Mouse (Mus musculus) embryonic facial prominence, embryonic 15.5 days (tissue): ENCODE data around the gene Dmrt3. TPM values are rescaled to one million over a fixed set of nuclear protein-coding genes. Genes with fewer than 3 reads are reported as not detected.

Source experiments
- ATAC-seq: fragments of 200-750 bp; cut with Nextera tagmentation; 2 replicates; pipeline ENCODE4 v1.8.0; 2017; ENCODE audit warnings: low read depth, moderate TSS enrichment; ENCODE audit not compliant: insufficient number of reproducible peaks, low FRiP score, low TSS enrichment
- H3K27ac ChIP-seq: fragments of 300-500 bp; sonication (generic); replicated peaks from 2 replicates; pipeline ENCODE4 v1.5.1; 2015; ENCODE audit warnings: mild to moderate bottlenecking, inconsistent platforms
- H3K27me3 ChIP-seq: fragments of 300-500 bp; sonication (generic); 2 replicates; pipeline ENCODE4 v1.6.1; 2015; ENCODE audit warnings: inconsistent platforms
- H3K36me3 ChIP-seq: fragments of 300-500 bp; sonication (generic); 2 replicates; pipeline ENCODE4 v1.6.1; 2015; ENCODE audit warnings: mild to moderate bottlenecking, inconsistent platforms
- H3K4me1 ChIP-seq: fragments of 300-500 bp; sonication (generic); 2 replicates; pipeline ENCODE4 v1.6.1; 2015; ENCODE audit warnings: inconsistent platforms
- H3K4me2 ChIP-seq: fragments of 300-500 bp; sonication (generic); replicated peaks from 2 replicates; pipeline ENCODE4 v1.6.1; 2015; ENCODE audit warnings: mild to moderate bottlenecking, inconsistent platforms
- H3K4me3 ChIP-seq: fragments of 300-500 bp; sonication (generic); replicated peaks from 2 replicates; pipeline ENCODE4 v1.5.1; 2015; ENCODE audit warnings: mild to moderate bottlenecking, inconsistent platforms
- H3K9ac ChIP-seq: fragments of 300-500 bp; sonication (generic); 2 replicates; pipeline ENCODE4 v1.6.1; 2015; ENCODE audit warnings: inconsistent platforms
- H3K9me3 ChIP-seq: fragments of 300-500 bp; sonication (generic); replicated peaks from 2 replicates; pipeline ENCODE4 v1.6.1; 2016; ENCODE audit warnings: inconsistent platforms
- WGBS: fragments of 180-500 bp; shearing (Covaris S2); methylation state at CpG from one replicate; pipeline ENCODE4 v1.1.7; 2015; 5-methylcytosine and 5-hydroxymethylcytosine counted together
- polyA plus RNA-seq: library from polyadenylated mRNA; unstranded; fragments of >200 nt; fragmentation: Nextera tagmentation; extraction: Ambion mirVana; gene quantifications from 2 replicates; pipeline ENCODE4 v1.2.1, GENCODE M21; 2015

Dmrt3 gene
- polyA plus RNA-seq, result 2.8 and 4.2 TPM in 2 replicates

DNA sequence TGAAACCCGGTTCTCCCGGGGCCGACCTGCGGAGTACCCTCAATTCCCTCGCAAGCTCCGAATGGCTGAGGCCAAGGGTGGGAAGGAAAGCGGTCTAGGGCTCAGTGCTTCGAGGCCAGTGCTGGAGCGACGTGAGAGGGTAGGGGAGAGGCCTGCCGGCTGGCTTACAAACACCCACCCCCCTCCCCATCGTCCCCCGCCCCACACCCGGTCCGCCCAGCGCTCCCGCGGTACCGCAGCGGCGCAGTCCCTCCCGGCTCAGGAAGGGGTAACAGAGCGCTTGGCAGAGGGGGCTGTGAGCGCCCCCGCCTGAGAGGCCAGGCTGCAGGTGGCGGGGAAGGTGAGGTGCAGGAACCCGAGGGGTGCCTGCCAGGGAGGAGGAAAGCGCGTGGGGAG lies at the start of gene Dmrt3:
Gene Dmrt3, plus strand, starts transcription at position 287 of the 396 bp plus-strand sequence.
- ATAC-seq, result peak; percentile 53
- 2% methylated on average over 22 of the region's 29 CpGs for WGBS
- Histone ChIP-seq H3K4me2 (peak within 1 kb of the TSS; percentile 63), H3K9me3 (no peaks in the 10 kb centered on the region), H3K4me1 (peaks cover 28% of the 10 kb centered on the region), H3K27ac (peak within 1 kb of the TSS; percentile 51; the same call in 1 of the 2 replicates), H3K9ac (no peak within 1 kb of the TSS), H3K27me3 (peaks cover 97% of the 10 kb centered on the region), H3K4me3 (peak within 1 kb of the TSS; percentile 43), H3K36me3 (no peaks in the 10 kb centered on the region)

DNA sequence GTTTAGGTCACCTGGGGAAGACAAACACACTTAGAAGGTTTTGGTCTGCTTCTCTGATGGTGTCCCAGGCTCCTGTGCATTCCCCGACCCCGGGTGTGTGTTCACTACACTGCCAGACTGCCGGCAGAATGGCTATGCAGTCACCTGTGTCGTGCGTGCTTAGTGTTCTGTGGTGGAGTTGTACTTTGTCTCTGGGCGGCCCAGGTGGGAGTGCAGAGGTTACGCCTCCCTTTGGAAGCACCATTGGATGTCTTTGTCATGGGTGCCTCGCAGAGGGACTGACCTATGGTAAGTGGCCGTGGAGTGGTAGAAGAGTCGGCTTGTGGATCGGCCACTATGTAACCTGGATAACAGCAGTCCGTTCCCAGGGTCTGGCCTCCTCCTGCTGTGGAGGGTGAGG lies 45.7 kb upstream of the Dmrt3 start:
- Histone ChIP-seq H3K4me2 (no peak overlapping the region), H3K27ac (no peak overlapping the region), H3K27me3 (peaks cover 14% of the 10 kb centered on the region), H3K36me3 (no peaks in the 10 kb centered on the region), H3K4me3 (no peak overlapping the region), H3K9me3 (no peaks in the 10 kb centered on the region), H3K9ac (no peak overlapping the region), H3K4me1 (no peaks in the 10 kb centered on the region)
- 80% methylated on average over 12 of the region's 12 CpGs for WGBS
- no peak for ATAC-seq

DNA sequence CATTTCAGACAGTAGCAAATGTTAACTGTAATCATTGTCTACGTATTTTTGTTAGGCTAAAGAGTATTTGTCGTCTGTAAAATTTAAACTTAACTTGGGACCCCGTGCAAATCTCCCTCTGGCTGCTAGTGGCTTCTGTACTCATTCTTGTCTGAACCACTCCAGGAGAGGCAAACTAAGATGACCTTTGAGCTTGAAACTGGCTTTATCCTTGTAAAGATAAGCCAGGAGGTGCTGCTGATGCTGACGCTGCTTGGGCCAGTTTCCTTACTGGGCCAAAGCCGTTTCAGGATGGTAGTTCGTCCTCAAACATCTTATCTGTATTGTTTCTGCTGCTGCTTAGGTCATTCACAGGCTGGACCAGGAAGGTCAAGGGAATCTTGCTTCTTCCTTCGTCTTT lies 40.3 kb upstream of the Dmrt3 start:
- ATAC-seq, result no peak
- H3K4me2 ChIP-seq, result no peak overlapping the region
- peaks cover 33% of the 10 kb centered on the region for H3K27me3 ChIP-seq
- H3K4me3 ChIP-seq, result no peak overlapping the region
- H3K9ac ChIP-seq, result no peak overlapping the region
- 84% methylated on average over 7 of the region's 7 CpGs for WGBS
- no peak overlapping the region for H3K27ac ChIP-seq
- no peaks in the 10 kb centered on the region for H3K36me3 ChIP-seq
- H3K9me3 ChIP-seq, result no peaks in the 10 kb centered on the region
- no peaks in the 10 kb centered on the region for H3K4me1 ChIP-seq

DNA sequence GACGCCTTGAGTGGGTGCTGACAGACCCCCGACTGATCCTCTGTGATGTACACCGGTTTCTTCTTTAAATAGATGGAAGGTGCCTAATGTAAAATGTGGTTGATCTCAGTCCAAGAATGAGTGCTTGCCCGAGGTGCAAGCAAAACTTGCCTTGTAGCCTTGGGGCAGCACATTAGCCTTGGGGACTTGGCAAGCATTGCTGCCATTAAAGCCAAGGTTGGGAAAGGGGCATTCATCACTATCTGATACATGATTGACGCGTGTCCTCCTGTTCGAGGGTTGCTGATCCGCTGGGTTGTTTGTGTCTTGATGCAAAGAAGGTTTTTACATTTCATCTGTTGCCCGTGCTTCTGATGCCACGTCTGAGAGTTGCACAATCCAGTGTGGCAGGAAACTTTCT lies 35.7 kb upstream of the Dmrt3 start:
- peaks cover 56% of the 10 kb centered on the region for H3K27me3 ChIP-seq
- H3K4me3 ChIP-seq, result no peak overlapping the region
- no peaks in the 10 kb centered on the region for H3K36me3 ChIP-seq
- H3K9ac ChIP-seq, result no peak overlapping the region
- H3K9me3 ChIP-seq, result no peaks in the 10 kb centered on the region
- ATAC-seq, result no peak
- H3K27ac ChIP-seq, result no peak overlapping the region
- H3K4me2 ChIP-seq, result no peak overlapping the region
- 36% methylated on average over 10 of the region's 10 CpGs for WGBS
- no peaks in the 10 kb centered on the region for H3K4me1 ChIP-seq

DNA sequence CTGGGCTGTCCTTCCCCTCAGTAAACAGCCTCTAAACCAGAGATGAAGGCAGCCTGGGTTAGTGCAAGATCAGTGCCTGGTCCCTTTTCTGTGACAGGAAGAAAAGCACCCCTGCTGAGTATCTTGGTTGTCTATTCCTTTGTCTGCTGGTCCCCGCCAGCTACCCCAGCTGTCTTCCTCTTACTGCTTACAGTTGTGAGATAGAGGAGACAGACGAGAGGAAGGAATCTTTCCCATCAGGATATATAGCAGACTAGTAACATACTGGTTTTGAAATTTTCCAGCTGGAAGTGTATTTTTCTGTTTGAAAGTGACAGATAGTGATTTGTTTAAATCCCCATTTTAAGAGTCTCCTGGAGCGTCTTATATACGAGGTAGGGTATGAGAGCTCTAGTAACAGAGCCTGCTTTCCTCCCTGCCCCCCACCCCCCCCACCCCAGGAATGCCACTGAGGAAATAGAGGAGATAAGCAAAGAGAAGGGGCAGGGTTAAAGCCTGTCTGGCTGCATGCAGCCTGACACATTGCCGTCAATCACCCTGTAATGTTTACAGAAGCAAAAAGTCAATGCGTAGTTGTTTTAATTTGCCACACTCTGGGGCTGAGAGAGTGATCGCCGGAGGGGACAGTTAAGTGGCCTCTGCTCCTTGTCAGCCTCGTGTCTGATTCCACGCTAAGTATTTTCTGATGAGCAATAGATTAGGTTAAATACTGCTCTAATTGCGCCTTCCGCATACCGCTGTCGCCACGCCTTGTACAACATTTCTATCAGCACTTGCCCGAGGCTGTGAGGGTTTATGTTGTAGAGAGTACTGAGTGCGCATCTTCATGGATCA lies 34.9 kb upstream of the Dmrt3 start:
- no peak overlapping the region for H3K4me3 ChIP-seq
- H3K4me1 ChIP-seq, result no peaks in the 10 kb centered on the region
- peaks cover 59% of the 10 kb centered on the region for H3K27me3 ChIP-seq
- ATAC-seq, result no peak
- 1% methylated on average over 17 of the region's 17 CpGs for WGBS
- no peaks in the 10 kb centered on the region for H3K36me3 ChIP-seq
- no peaks in the 10 kb centered on the region for H3K9me3 ChIP-seq
- no peak overlapping the region for H3K4me2 ChIP-seq
- H3K27ac ChIP-seq, result no peak overlapping the region
- no peak overlapping the region for H3K9ac ChIP-seq

DNA sequence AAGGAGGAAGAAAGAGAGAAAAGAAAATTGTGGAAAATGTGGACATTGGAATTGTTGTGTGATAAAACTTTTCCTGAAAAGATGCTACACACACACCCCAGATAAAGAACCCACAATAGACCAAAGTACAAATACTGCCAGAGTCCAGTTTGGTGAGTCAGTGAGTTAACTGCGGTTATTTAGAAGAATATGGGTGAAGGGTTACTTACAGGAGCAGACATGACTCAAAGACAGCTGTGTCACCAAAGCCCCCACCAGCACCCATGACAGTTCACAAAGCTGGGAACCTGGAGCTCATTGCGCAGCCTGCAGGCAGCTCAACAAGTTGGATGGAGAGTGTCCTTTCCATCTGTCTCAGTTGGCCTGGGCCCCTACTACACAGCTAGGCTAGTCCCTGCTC lies 31.7 kb upstream of the Dmrt3 start:
- H3K9ac ChIP-seq, result no peak overlapping the region
- no peak overlapping the region for H3K27ac ChIP-seq
- no peak for ATAC-seq
- H3K4me1 ChIP-seq, result no peaks in the 10 kb centered on the region
- H3K4me2 ChIP-seq, result no peak overlapping the region
- H3K4me3 ChIP-seq, result no peak overlapping the region
- H3K36me3 ChIP-seq, result no peaks in the 10 kb centered on the region
- 97% methylated on average over 2 of the region's 2 CpGs for WGBS
- H3K27me3 ChIP-seq, result peaks cover 50% of the 10 kb centered on the region
- H3K9me3 ChIP-seq, result no peaks in the 10 kb centered on the region

DNA sequence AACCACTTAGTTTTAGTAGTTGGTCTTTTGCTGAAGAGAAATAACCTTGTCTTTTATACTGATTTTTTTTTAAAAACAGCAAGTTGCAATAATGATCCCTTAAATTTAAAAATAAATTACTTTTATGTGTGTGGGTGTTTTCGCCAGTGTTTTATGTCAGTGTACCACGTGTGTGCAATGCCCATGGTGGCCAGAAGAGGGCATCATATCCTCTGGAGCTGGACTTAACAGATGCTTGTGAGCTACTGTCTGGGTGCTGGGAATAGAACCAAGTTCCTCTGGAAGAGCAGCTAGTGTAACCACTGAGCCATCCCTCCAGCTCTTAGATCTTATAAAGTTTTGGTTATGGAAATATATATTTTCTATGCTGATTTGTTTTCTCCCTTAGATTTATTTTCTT lies 30.7 kb upstream of the Dmrt3 start:
- ATAC-seq, result no peak
- Histone ChIP-seq H3K9ac (no peak overlapping the region), H3K36me3 (no peaks in the 10 kb centered on the region), H3K4me3 (no peak overlapping the region), H3K9me3 (no peaks in the 10 kb centered on the region), H3K4me2 (no peak overlapping the region), H3K27me3 (peaks cover 40% of the 10 kb centered on the region), H3K27ac (no peak overlapping the region), H3K4me1 (no peaks in the 10 kb centered on the region)
- 92% methylated on average over 2 of the region's 2 CpGs for WGBS

DNA sequence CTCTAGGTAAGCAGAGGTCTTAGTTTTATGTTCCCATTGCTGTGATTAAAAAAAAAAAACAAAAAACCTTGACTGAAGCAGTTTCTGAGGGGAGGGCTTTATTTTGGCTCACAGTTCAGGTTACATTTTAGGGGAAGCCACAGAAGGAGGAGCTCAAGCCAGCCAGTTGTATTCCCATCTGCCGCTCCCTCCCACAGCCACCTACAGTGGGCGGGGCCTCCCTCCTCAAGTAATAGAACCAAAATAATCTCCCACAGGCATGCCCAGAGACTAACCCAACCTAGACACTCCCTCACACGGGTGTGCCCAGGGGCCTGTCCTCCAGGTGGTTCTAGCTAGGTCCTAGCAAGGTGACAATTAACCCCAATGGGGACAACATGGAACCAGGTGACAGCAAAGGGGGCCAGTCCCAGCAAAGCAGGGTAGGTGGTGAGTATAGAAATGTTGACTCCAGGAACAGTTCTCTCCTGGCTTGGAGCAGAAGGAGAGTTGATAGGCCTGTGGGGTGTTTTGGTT lies 12.3 kb upstream of the Dmrt3 start:
- peaks cover 64% of the 10 kb centered on the region for H3K27me3 ChIP-seq
- 60% methylated on average over 3 of the region's 3 CpGs for WGBS
- no peaks in the 10 kb centered on the region for H3K9me3 ChIP-seq
- H3K4me1 ChIP-seq, result no peaks in the 10 kb centered on the region
- ATAC-seq, result 0 out of 2 replicates have a peak, but pooled peaks have one; percentile 51
- H3K4me3 ChIP-seq, result no peak overlapping the region
- H3K4me2 ChIP-seq, result no peak overlapping the region
- H3K27ac ChIP-seq, result no peak overlapping the region
- H3K9ac ChIP-seq, result no peak overlapping the region
- H3K36me3 ChIP-seq, result no peaks in the 10 kb centered on the region

DNA sequence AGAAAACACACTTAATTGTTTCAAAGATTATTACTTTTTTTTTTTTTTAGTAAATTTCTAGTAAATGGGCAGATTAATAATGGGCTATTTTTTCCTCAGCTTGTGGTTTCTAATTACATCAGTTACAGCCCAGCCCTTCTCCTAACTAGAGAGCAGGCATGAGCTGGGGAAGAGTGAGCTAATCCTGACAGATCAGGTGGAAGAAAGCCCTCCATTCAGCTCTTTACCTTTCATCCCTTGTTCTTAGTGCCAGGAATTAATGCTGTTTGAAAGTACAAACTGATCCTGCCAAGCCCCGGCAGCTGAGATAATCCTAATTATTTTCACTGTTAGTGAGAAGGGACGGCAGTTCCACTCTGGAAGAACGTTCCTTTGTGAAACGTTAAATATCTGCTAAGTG lies 11.5 kb upstream of the Dmrt3 start:
- Histone ChIP-seq H3K4me2 (no peak overlapping the region), H3K36me3 (no peaks in the 10 kb centered on the region), H3K27me3 (peaks cover 70% of the 10 kb centered on the region), H3K9me3 (no peaks in the 10 kb centered on the region), H3K4me3 (no peak overlapping the region), H3K9ac (no peak overlapping the region), H3K27ac (no peak overlapping the region), H3K4me1 (no peaks in the 10 kb centered on the region)
- 2% methylated on average over 4 of the region's 4 CpGs for WGBS
- ATAC-seq, result 0 out of 2 replicates have a peak, but pooled peaks have one; percentile 57

DNA sequence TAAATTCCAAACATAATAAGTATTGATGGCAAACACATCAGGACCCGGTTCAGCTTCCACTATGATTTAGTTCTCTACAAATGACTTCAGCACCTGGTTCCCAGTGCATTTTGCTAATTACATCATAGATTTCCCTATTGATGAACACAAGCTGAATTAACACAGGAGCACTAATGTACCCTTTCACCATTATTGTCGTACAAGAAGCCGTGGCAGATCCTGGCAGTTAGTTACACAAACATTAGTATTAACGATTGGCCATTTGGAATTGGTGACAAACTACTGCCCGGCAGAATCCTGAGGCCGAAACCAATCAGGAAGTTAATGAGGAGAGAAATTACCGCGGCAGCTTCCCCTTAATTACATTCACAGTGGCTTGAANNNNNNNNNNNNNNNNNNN lies 8.1 kb upstream of the Dmrt3 start:
- no peaks in the 10 kb centered on the region for H3K36me3 ChIP-seq
- peaks cover 94% of the 10 kb centered on the region for H3K27me3 ChIP-seq
- H3K4me1 ChIP-seq, result peaks cover 9% of the 10 kb centered on the region
- no peak overlapping the region for H3K4me2 ChIP-seq
- no peaks in the 10 kb centered on the region for H3K9me3 ChIP-seq
- 10% methylated on average over 8 of the region's 8 CpGs for WGBS
- H3K27ac ChIP-seq, result no peak overlapping the region
- no peak overlapping the region for H3K4me3 ChIP-seq
- no peak for ATAC-seq
- H3K9ac ChIP-seq, result no peak overlapping the region

DNA sequence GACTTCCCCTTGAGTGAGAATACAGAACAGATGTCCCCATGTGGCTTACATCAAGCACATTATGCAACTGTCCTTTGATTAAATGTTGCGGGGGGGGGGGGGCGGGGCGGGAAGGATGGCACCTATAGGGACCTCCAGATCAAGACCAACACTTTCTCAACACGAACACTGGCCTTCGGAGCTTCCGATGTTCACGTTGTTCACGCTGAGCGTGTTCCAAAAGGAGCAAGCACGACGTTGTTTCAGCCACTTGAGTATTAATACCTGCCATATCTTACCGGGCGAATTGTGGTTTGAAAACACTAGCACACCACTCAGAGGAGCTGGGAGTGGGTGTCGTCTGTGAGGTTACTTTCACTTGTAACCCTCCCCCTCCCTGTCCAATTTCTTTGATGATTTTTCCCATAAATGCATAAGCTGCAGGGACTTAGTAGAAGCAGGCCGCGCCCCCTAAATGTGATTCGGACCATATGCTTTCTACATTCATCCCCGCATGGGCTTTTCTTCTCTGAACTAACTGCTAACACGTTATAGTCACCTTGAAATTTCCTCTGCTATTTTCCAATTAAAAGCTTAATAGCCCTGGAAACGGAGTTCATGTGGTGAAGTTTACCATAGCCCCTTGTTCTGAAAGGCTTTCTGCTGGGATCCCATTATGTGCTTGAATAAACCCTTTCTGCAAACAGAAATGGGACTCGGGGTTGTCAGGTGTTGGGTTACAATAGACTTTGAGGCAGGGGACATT lies 2.5 kb upstream of the Dmrt3 start:
- Histone ChIP-seq H3K4me3 (no peak overlapping the region), H3K4me1 (peaks cover 25% of the 10 kb centered on the region), H3K27ac (no peak overlapping the region), H3K27me3 (peaks cover 98% of the 10 kb centered on the region), H3K36me3 (no peaks in the 10 kb centered on the region), H3K9ac (no peak overlapping the region), H3K4me2 (no peak overlapping the region), H3K9me3 (no peaks in the 10 kb centered on the region)
- ATAC-seq, result no peak
- WGBS, result under 1% methylated on average over 21 of the region's 21 CpGs
